Mouse (Mus musculus): ENCODE results near the gene Slc12a8. TPM values are rescaled to one million over a fixed set of nuclear protein-coding genes. Genes with fewer than 3 reads are reported as not detected.

Slc12a8 gene
- polyA plus RNA-seq, 1 experiment = not detected

DNA sequence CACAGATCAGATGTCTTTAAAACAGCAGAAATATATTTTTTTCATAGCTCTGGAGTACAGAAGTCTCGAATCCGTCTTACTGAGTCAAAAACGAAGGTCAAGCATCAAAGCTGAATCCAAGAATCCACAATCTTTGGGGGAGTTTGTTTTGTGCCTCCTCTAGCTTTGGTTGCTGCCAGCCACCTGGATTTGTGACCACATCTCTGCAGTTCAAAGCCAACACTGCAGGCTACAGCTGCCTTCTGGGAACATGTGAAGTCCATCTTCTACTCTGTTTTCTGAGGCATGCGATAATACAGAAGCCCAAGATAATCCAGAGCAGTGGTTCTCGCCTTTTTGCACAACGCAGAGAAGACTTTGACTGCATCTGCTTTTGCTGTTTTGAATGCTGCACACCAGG, 149.1 kb downstream of the Slc12a8 start:
- TF ChIP-seq CTCF (IDR thresholded peaks at IDR 0.05; ENCODE audit: low read depth, low read length) = no peak
- no peak for TF ChIP-seq POLR2A (IDR thresholded peaks at IDR 0.05; ENCODE audit: borderline replicate concordance, low read depth, low read length)
- Histone ChIP-seq H3K4me1 (ENCODE audit: control insufficient read depth, insufficient read depth, low read length) (no peaks in the 10 kb centered on the region), H3K27ac (ENCODE audit: insufficient read depth, low read depth, low read length) (no peak overlapping the region), H3K4me3 (ENCODE audit: insufficient read depth, low read length) (no peak overlapping the region)

DNA sequence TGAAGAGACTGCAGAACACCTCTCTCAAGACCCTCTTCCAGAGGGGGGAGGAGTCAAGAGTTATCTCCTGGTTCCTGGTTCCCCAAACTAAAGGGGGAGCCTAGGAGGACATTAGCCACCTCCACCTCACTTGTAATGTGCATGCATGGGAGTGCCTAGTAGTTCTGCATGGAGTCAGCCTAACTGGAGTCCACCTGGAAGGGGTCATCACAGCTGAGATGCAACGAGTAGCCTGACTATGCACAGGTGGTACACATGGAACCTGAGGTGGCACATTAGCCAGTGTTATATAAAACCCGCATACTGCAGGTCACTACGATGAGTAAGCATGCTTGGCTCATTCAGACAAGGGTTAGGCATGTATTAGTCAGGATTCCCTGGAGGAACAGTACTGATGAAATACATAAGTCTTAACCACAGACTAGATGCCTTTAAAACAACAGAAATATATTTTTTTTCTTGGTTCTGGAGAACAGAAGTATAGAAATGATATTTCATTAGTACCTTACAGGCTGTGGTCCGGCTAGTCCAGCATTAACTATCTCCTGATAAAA, 149.9 kb downstream of the Slc12a8 start:
- TF ChIP-seq POLR2A (IDR thresholded peaks at IDR 0.05; ENCODE audit: borderline replicate concordance, low read depth, low read length) (no peak), CTCF (IDR thresholded peaks at IDR 0.05; ENCODE audit: low read depth, low read length) (no peak)
- H3K4me3 ChIP-seq (ENCODE audit: insufficient read depth, low read length) = no peak overlapping the region
- no peak overlapping the region for H3K27ac ChIP-seq (ENCODE audit: insufficient read depth, low read depth, low read length)
- no peaks in the 10 kb centered on the region for H3K4me1 ChIP-seq (ENCODE audit: control insufficient read depth, insufficient read depth, low read length)

DNA sequence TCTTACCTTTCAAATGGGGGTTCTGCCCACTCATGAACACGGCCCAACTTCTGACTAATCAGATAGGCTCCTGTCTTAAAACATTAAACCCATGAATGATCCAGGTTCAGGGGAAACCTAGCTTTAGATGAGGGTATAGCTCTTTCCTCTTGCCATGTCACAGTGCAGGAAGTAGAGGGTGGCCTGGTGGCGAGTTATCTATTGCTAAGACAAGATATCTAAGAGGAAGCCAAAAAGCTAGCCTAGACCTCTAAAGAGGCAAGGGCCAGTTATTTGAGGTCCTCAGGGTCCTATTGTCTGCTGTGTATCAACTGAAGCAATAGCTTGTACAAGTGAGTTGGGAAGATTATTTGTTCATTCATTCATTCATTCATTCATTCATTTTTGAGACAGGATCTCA, 151.3 kb downstream of the Slc12a8 start:
- Histone ChIP-seq H3K4me3 (ENCODE audit: insufficient read depth, low read length) (no peak overlapping the region), H3K4me1 (ENCODE audit: control insufficient read depth, insufficient read depth, low read length) (no peaks in the 10 kb centered on the region), H3K27ac (ENCODE audit: insufficient read depth, low read depth, low read length) (no peak overlapping the region)
- TF ChIP-seq POLR2A (IDR thresholded peaks at IDR 0.05; ENCODE audit: borderline replicate concordance, low read depth, low read length) (no peak), CTCF (IDR thresholded peaks at IDR 0.05; ENCODE audit: low read depth, low read length) (no peak)

DNA sequence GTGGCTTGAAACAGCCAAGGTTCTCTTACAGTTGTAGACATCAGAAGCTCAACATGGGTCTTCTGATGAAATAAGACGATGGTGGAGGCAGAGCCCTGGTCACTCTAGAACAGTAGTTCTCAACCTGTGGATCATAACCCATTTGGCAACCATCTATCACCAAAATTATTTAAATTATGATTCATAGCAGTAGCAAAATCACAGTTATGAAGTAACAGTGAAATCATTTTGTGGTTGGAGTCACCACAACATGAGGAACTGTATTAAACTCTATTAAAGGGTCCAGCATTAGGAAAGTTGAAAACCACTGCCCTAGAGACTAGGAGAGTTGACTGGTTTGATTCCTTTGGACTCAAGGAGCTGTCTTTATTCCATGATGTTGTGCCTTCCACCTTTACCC, 151.9 kb downstream of the Slc12a8 start:
- TF ChIP-seq CTCF (IDR thresholded peaks at IDR 0.05; ENCODE audit: low read depth, low read length) = no peak
- TF ChIP-seq POLR2A (IDR thresholded peaks at IDR 0.05; ENCODE audit: borderline replicate concordance, low read depth, low read length) = no peak
- H3K4me1 ChIP-seq (ENCODE audit: control insufficient read depth, insufficient read depth, low read length) = no peaks in the 10 kb centered on the region
- H3K27ac ChIP-seq (ENCODE audit: insufficient read depth, low read depth, low read length) = no peak overlapping the region
- H3K4me3 ChIP-seq (ENCODE audit: insufficient read depth, low read length) = no peak overlapping the region

DNA sequence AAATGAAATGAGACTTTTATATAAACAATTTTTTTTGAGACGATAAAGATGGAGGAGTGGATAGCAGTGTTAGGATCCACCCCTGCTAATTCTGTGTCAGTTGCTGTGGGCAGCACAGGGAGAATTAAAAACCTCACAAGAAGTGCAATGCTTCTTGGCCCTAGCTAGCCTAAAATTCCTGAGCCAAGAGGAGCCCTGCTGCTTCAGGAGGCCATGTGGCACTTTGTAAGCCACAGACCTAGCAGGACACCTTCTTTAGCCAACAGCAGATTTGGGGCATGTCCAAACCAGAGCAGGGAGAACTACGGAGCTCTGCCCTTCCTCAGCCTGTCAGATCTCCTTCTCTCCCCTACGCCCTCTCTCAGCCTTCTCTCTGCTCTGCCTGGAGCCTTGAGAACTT, 153.2 kb downstream of the Slc12a8 start:
- H3K4me3 ChIP-seq (ENCODE audit: insufficient read depth, low read length) = no peak overlapping the region
- H3K4me1 ChIP-seq (ENCODE audit: control insufficient read depth, insufficient read depth, low read length) = no peaks in the 10 kb centered on the region
- TF ChIP-seq CTCF (IDR thresholded peaks at IDR 0.05; ENCODE audit: low read depth, low read length) (no peak), POLR2A (IDR thresholded peaks at IDR 0.05; ENCODE audit: borderline replicate concordance, low read depth, low read length) (no peak)
- no peak overlapping the region for H3K27ac ChIP-seq (ENCODE audit: insufficient read depth, low read depth, low read length)

DNA sequence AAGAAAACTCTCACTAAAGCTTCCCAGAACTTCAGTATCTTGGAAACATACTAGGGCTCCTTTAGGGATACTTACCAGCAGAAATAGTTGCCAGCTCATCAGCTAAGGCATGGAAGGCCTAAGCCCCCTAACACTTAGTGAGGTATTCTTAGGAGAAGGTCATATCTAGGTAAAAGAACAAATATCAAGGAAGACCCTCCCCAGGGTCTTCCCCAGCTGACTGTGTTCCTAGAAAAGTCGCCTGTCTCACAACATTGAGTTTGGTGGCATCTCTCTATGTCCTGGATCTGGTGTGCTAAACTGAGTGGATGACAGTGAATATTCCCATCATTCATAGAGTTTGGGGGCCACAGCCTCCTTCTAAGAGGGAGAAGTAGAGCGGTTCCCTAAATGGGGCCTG, 153.8 kb downstream of the Slc12a8 start:
- H3K4me3 ChIP-seq (ENCODE audit: insufficient read depth, low read length) = no peak overlapping the region
- TF ChIP-seq POLR2A (IDR thresholded peaks at IDR 0.05; ENCODE audit: borderline replicate concordance, low read depth, low read length) = no peak
- no peak for TF ChIP-seq CTCF (IDR thresholded peaks at IDR 0.05; ENCODE audit: low read depth, low read length)

DNA sequence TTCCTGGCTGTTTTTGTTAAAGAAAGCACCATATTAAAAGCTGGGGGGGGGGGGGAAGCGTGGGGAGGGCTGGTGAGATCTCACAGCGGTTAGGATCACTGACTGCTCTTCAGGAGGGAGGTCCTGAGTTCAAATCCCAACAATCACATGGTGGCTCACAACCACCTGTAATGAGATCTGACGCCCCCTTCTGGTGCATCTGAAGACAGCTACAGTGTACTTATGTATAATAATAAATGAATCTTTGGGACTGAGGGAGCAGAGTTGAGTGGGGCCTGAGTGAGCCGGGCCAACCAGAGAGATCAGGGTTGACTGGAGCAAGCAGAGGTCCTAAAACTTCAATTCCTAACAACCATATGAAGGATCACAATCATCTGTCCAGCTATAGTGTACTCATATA, 155.1 kb downstream of the Slc12a8 start:
- Histone ChIP-seq H3K4me1 (ENCODE audit: control insufficient read depth, insufficient read depth, low read length) (no peaks in the 10 kb centered on the region), H3K4me3 (ENCODE audit: insufficient read depth, low read length) (no peak overlapping the region), H3K27ac (ENCODE audit: insufficient read depth, low read depth, low read length) (no peak overlapping the region)
- no peak for TF ChIP-seq POLR2A (IDR thresholded peaks at IDR 0.05; ENCODE audit: borderline replicate concordance, low read depth, low read length)
- TF ChIP-seq CTCF (IDR thresholded peaks at IDR 0.05; ENCODE audit: low read depth, low read length) = no peak

More for the DNA sequence above, 153.8 kb downstream of the Slc12a8 start:
- no peaks in the 10 kb centered on the region for H3K4me1 ChIP-seq (ENCODE audit: control insufficient read depth, insufficient read depth, low read length)
- H3K27ac ChIP-seq (ENCODE audit: insufficient read depth, low read depth, low read length) = no peak overlapping the region

DNA sequence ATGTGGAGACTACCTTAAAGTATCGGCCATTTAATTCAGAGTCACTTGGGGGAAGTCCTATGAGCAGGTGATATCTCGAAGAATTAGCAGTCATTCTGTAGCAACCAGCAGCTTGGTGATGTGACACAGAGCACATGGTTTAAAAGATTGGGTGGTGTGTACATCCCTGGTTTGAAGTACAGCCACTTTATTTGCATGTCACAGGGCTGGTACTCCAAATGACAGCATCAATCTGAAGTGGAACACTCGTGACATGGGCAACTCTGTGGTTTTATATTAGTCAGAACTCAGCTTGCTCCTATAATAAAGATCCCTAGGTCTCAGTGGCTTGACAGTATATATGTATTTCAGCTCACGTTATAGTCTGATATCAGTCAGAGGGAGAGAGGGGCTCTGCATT, 155.5 kb downstream of the Slc12a8 start:
- no peak overlapping the region for H3K27ac ChIP-seq (ENCODE audit: insufficient read depth, low read depth, low read length)
- H3K4me3 ChIP-seq (ENCODE audit: insufficient read depth, low read length) = no peak overlapping the region
- H3K4me1 ChIP-seq (ENCODE audit: control insufficient read depth, insufficient read depth, low read length) = no peaks in the 10 kb centered on the region
- TF ChIP-seq POLR2A (IDR thresholded peaks at IDR 0.05; ENCODE audit: borderline replicate concordance, low read depth, low read length) = no peak
- no peak for TF ChIP-seq CTCF (IDR thresholded peaks at IDR 0.05; ENCODE audit: low read depth, low read length)

DNA sequence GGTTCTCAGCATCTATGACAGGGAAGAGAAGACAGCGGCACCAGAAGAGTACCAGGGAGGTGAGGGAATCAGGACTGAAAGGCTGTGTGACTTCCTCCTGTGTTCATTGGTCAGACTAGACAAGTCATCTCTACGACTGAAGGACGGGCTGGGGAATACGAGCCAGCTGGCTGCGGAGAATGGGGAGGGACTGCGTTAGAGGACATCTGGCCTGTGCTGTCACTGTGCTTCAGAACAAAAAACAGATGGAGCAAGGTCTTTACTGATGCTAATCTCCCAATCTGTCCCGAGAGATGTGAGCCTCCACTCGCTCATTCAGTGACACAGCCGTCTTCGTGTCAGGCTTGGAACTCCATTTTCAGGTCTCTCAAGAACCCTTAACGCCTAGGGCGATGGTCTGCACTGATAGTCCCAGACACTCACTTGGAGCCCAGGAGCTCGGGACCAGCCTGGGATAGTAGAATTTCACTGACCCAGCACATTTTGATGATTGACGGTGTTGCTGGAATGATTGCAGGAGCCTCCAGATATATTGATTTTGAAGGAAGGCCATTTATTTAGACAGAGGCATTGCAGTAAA, 156.5 kb downstream of the Slc12a8 start:
- Histone ChIP-seq H3K4me1 (ENCODE audit: control insufficient read depth, insufficient read depth, low read length) (no peaks in the 10 kb centered on the region), H3K27ac (ENCODE audit: insufficient read depth, low read depth, low read length) (no peak overlapping the region), H3K4me3 (ENCODE audit: insufficient read depth, low read length) (no peak overlapping the region)
- TF ChIP-seq POLR2A (IDR thresholded peaks at IDR 0.05; ENCODE audit: borderline replicate concordance, low read depth, low read length) (no peak), CTCF (IDR thresholded peaks at IDR 0.05; ENCODE audit: low read depth, low read length) (no peak)

DNA sequence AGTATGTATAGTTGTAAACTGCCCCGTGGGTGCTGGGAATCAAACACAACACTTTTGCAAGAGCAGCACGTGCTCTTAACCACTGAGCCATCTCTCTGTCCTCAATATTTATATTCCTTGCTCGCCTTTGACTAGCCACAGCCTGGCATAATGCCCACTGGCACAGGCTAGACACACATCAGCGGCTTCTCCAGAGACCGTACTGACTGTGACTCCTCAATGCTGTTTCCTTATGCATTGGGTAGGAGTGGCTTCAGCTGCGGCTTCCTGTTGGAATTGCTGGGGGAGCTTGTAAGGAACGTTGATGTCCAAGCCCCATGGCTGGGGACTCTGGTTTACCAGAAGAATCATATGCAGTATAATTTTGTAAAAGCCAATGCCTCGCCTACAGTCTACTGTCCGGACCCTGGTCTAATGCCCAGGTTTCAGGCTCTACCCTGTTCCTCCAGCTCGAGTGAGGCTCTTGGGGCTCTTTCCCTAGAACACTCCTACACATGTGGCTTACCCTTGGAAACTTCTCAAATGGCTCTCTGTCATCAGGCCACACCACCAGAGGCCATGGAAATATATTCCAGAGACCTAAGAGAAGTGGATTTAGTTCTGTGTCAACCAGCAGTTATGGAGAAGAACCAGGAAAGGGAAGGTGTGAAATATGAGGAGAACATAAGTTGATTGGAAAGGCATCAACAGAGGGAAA, 158.2 kb downstream of the Slc12a8 start:
- Histone ChIP-seq H3K4me3 (ENCODE audit: insufficient read depth, low read length) (no peak overlapping the region), H3K27ac (ENCODE audit: insufficient read depth, low read depth, low read length) (no peak overlapping the region), H3K4me1 (ENCODE audit: control insufficient read depth, insufficient read depth, low read length) (no peaks in the 10 kb centered on the region)
- no peak for TF ChIP-seq CTCF (IDR thresholded peaks at IDR 0.05; ENCODE audit: low read depth, low read length)
- TF ChIP-seq POLR2A (IDR thresholded peaks at IDR 0.05; ENCODE audit: borderline replicate concordance, low read depth, low read length) = no peak
